In genomic region chr1:138920082-138920481, GRCm38 (mm10) we compare ENCODE assay signal across 15 mouse cellular contexts.
"Had no signal": no experiment of that assay in that cellular context is flagged by ENCODE, and none has a peak within 500 bp of the region (broad histone marks: within the 10 kb centered on the region; RNA-seq: fewer than 3 reads in every experiment).

No protein-coding gene starts in this region.

- H3K4me3 ChIP-seq: intestine, embryonic 15.5 days; left cerebral cortex, adult 2 months; limb, embryonic 15.5 days; megakaryocyte, embryonic 14.5 days; midbrain, embryonic 12.5 days; neural tube, embryonic 13.5 days had no signal

- H3K4me2 ChIP-seq: intestine, embryonic 15.5 days; limb, embryonic 15.5 days; lung, embryonic 14.5 days; midbrain, embryonic 12.5 days; neural tube, embryonic 13.5 days had no signal

- H3K9ac ChIP-seq: intestine, embryonic 15.5 days; limb, embryonic 15.5 days; lung, embryonic 14.5 days; midbrain, embryonic 12.5 days; neural tube, embryonic 13.5 days had no signal

- ATAC-seq: intestine, embryonic 15.5 days; midbrain, embryonic 16.5 days had no signal

- DNase-seq: kidney, adult 18-20 months; kidney, postnatal 10 days; kidney, postnatal 4 days; lung, embryonic 14.5 days; lung, postnatal 10 days; lung, postnatal 4 days; retina, postnatal 1 day; thymus, postnatal 36 days had no signal

- H3K27ac ChIP-seq: intestine, embryonic 15.5 days; left cerebral cortex, adult 2 months; limb, embryonic 15.5 days; midbrain, embryonic 12.5 days; neural tube, embryonic 13.5 days had no signal

- H3K4me1 ChIP-seq: intestine, embryonic 15.5 days; limb, embryonic 15.5 days; megakaryocyte, embryonic 14.5 days; midbrain, embryonic 12.5 days; neural tube, embryonic 13.5 days had no signal

- H3K27me3 ChIP-seq: intestine, embryonic 15.5 days; limb, embryonic 15.5 days; megakaryocyte, embryonic 14.5 days; midbrain, embryonic 12.5 days; neural tube, embryonic 13.5 days had no signal

- H3K36me3 ChIP-seq: intestine, embryonic 15.5 days; limb, embryonic 15.5 days; midbrain, embryonic 12.5 days; neural tube, embryonic 13.5 days had no signal

- H3K9me3 ChIP-seq: intestine, embryonic 15.5 days; limb, embryonic 15.5 days; megakaryocyte, embryonic 14.5 days; midbrain, embryonic 12.5 days; neural tube, embryonic 13.5 days had no signal
